Mouse (Mus musculus): Measurements from ENCODE around the gene Grid1.

- TF ChIP-seq CTCF (conservative IDR thresholded peaks at IDR 0.05; ENCODE audit: low read length), result no peak
- no peak for TF ChIP-seq POU5F1 (IDR thresholded peaks at IDR 0.05; ENCODE audit: borderline replicate concordance, low read length)
- no peak for TF ChIP-seq NANOG (IDR thresholded peaks at IDR 0.05; ENCODE audit: borderline replicate concordance, low read length)
Observed at GRCm38 (mm10) chr14:35222196-35222595, 402.3 kb downstream of the Grid1 start.

All from E14TG2a.4 (cell line).